Mouse (Mus musculus): Measurements from ENCODE around the gene Atp6v1g2. TPM values are rescaled to one million over a fixed set of nuclear protein-coding genes. Genes with fewer than 3 reads are reported as not detected.

The Atp6v1g2 gene
- polyA plus RNA-seq, 1 experiment from 2014 or later: 4.1 TPM

GRCm38 (mm10) chr17:35240384-35241304, 7.2 kb downstream of the Atp6v1g2 start:
- Histone ChIP-seq H3K4me3 (ENCODE audit: low read depth, low read length) (peak overlapping the region; percentile 78), H3K36me3 (ENCODE audit: control insufficient read depth, insufficient read depth) (peaks cover 28% of the 10 kb centered on the region), H3K27ac (ENCODE audit: low read depth, low read length) (peak overlapping the region; percentile 100), H3K9me3 (ENCODE audit: control insufficient read depth) (no peaks in the 10 kb centered on the region), H3K4me2 (replicated peaks; ENCODE audit: low read depth) (peak overlapping the region; percentile 71), H3K4me1 (replicated peaks; ENCODE audit: control insufficient read depth, insufficient read depth, low read length) (peaks cover 17% of the 10 kb centered on the region), H3K9ac (ENCODE audit: low read depth, low read length) (no peak overlapping the region), H3K27me3 (replicated peaks; ENCODE audit: control insufficient read depth, insufficient read depth, low read length) (no peaks in the 10 kb centered on the region)
- ATAC-seq: no peak
- 25% methylated on average over 12 of the region's 12 CpGs for WGBS
- 0 out of 2 replicates have a peak, but pooled peaks have one; percentile 4 for TF ChIP-seq CTCF (IDR thresholded peaks at IDR 0.05; ENCODE audit: low read depth)

GRCm38 (mm10) chr17:35241305-35242014, 8.0 kb downstream of the Atp6v1g2 start, which contains the start of gene Ddx39b:
Ddx39b (plus strand) TSS chr17:35241746.
- peak within 1 kb of the TSS; percentile 100 for H3K27ac ChIP-seq (ENCODE audit: low read depth, low read length)
- peak within 1 kb of the TSS; percentile 89 for H3K9ac ChIP-seq (ENCODE audit: low read depth, low read length)
- H3K4me2 ChIP-seq (replicated peaks; ENCODE audit: low read depth): peak within 1 kb of the TSS; percentile 71
- peak within 1 kb of the TSS; percentile 78 for H3K4me3 ChIP-seq (ENCODE audit: low read depth, low read length)
- no peaks in the 10 kb centered on the region for H3K27me3 ChIP-seq (replicated peaks; ENCODE audit: control insufficient read depth, insufficient read depth, low read length)
- TF ChIP-seq CTCF (IDR thresholded peaks at IDR 0.05; ENCODE audit: low read depth): peak; percentile 50
- no peaks in the 10 kb centered on the region for H3K9me3 ChIP-seq (ENCODE audit: control insufficient read depth)
- H3K36me3 ChIP-seq (ENCODE audit: control insufficient read depth, insufficient read depth): peaks cover 36% of the 10 kb centered on the region
- peak; percentile 85 for ATAC-seq
- peaks cover 17% of the 10 kb centered on the region for H3K4me1 ChIP-seq (replicated peaks; ENCODE audit: control insufficient read depth, insufficient read depth, low read length)
- WGBS: under 1% methylated on average over 66 of the region's 69 CpGs

GRCm38 (mm10) chr17:35242015-35242941, 8.8 kb downstream of the Atp6v1g2 start:
- H3K9me3 ChIP-seq (ENCODE audit: control insufficient read depth): no peaks in the 10 kb centered on the region
- WGBS: under 1% methylated on average over 54 of the region's 55 CpGs
- ATAC-seq: peak; percentile 47
- H3K36me3 ChIP-seq (ENCODE audit: control insufficient read depth, insufficient read depth): peaks cover 44% of the 10 kb centered on the region
- H3K4me1 ChIP-seq (replicated peaks; ENCODE audit: control insufficient read depth, insufficient read depth, low read length): peaks cover 17% of the 10 kb centered on the region
- H3K4me3 ChIP-seq (ENCODE audit: low read depth, low read length): peak overlapping the region; percentile 78
- no peaks in the 10 kb centered on the region for H3K27me3 ChIP-seq (replicated peaks; ENCODE audit: control insufficient read depth, insufficient read depth, low read length)
- peak; percentile 54 for TF ChIP-seq CTCF (IDR thresholded peaks at IDR 0.05; ENCODE audit: low read depth)
- peak overlapping the region; percentile 100 for H3K27ac ChIP-seq (ENCODE audit: low read depth, low read length)
- peak overlapping the region; percentile 71 for H3K4me2 ChIP-seq (replicated peaks; ENCODE audit: low read depth)
- H3K9ac ChIP-seq (ENCODE audit: low read depth, low read length): peak overlapping the region; percentile 89

- Histone ChIP-seq H3K4me3 (ENCODE audit: low read depth, low read length) (peak overlapping the region; percentile 78), H3K9me3 (ENCODE audit: control insufficient read depth) (no peaks in the 10 kb centered on the region), H3K36me3 (ENCODE audit: control insufficient read depth, insufficient read depth) (peaks cover 44% of the 10 kb centered on the region), H3K27ac (ENCODE audit: low read depth, low read length) (peak overlapping the region; percentile 100), H3K4me2 (replicated peaks; ENCODE audit: low read depth) (peak overlapping the region; percentile 71), H3K9ac (ENCODE audit: low read depth, low read length) (peak overlapping the region; percentile 89), H3K4me1 (replicated peaks; ENCODE audit: control insufficient read depth, insufficient read depth, low read length) (peaks cover 17% of the 10 kb centered on the region), H3K27me3 (replicated peaks; ENCODE audit: control insufficient read depth, insufficient read depth, low read length) (no peaks in the 10 kb centered on the region)
- WGBS: 2% methylated on average over 16 of the region's 16 CpGs
- peak; percentile 46 for TF ChIP-seq CTCF (IDR thresholded peaks at IDR 0.05; ENCODE audit: low read depth)
- ATAC-seq: no peak
Observed at GRCm38 (mm10) chr17:35243086-35243485, 9.6 kb downstream of the Atp6v1g2 start.

GRCm38 (mm10) chr17:35244999-35245398, 11.5 kb downstream of the Atp6v1g2 start:
- no peak overlapping the region for H3K4me2 ChIP-seq (replicated peaks; ENCODE audit: low read depth)
- no peak for TF ChIP-seq CTCF (IDR thresholded peaks at IDR 0.05; ENCODE audit: low read depth)
- H3K9me3 ChIP-seq (ENCODE audit: control insufficient read depth): no peaks in the 10 kb centered on the region
- H3K36me3 ChIP-seq (ENCODE audit: control insufficient read depth, insufficient read depth): peaks cover 61% of the 10 kb centered on the region
- H3K9ac ChIP-seq (ENCODE audit: low read depth, low read length): no peak overlapping the region
- no peak overlapping the region for H3K4me3 ChIP-seq (ENCODE audit: low read depth, low read length)
- no peak for ATAC-seq
- H3K27me3 ChIP-seq (replicated peaks; ENCODE audit: control insufficient read depth, insufficient read depth, low read length): no peaks in the 10 kb centered on the region
- 32% methylated on average over 2 of the region's 2 CpGs for WGBS
- H3K4me1 ChIP-seq (replicated peaks; ENCODE audit: control insufficient read depth, insufficient read depth, low read length): peaks cover 17% of the 10 kb centered on the region
- peak overlapping the region; percentile 9; the same call in 1 of the 2 replicates for H3K27ac ChIP-seq (ENCODE audit: low read depth, low read length)
